Mouse (Mus musculus): ENCODE data around the gene Fhod1. TPM values are rescaled to one million over a fixed set of nuclear protein-coding genes. Genes with fewer than 3 reads are reported as not detected.

Fhod1 gene
- total RNA-seq, 2 experiments from 2014 or later: 2.3 to 3.7 TPM

DNA sequence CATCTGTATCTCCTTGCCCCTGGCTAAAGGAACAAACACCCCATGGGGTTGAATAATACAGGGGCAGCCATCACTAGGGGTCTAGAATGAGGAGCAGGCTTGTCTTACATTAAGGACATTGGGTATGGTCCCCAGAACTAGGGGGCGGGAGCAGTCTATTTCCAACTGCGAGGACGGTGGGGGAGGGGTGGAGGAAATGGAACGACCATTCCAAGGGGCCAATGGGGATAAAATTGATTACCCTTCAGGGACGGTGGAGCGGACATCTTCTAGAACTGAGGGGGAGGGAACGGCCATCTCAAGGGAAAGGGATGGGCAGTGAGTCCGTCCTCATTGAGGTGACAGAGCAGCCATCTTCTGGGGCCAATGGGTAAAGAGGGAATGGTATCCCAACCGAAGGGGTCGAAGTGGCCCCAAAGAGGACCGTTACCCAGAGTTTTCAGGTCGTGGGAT is 22.1 kb downstream of the Fhod1 start:
- no peak for DNase-seq (ENCODE audit: low spot score in 2 of 2)

DNA sequence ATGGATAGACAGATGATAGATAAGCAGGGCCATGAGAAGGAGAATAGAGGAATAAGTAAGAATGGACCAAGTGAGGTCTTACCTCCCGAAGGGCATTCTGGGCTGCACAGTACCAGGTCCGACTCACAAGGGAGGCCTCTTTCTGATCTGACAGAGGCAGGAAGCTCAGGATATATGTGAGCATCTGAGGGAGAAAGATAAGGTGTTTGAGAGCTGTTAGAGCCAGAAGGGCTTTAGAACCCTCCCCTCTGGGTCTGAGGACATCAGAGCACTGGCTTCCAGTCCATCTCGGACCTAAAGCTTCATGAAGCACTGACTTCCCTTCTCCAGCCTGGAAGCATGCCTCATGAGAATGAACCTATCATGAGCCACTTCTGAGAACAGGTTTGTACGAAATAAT is 24.6 kb downstream of the Fhod1 start:
- no peak for DNase-seq (ENCODE audit: low spot score in 2 of 2)
- intact Hi-C loops (cut with DNase I): no loop called here

More for the DNA sequence above, 22.1 kb downstream of the Fhod1 start:
- intact Hi-C loops (cut with DNase I): no loop called here

DNA sequence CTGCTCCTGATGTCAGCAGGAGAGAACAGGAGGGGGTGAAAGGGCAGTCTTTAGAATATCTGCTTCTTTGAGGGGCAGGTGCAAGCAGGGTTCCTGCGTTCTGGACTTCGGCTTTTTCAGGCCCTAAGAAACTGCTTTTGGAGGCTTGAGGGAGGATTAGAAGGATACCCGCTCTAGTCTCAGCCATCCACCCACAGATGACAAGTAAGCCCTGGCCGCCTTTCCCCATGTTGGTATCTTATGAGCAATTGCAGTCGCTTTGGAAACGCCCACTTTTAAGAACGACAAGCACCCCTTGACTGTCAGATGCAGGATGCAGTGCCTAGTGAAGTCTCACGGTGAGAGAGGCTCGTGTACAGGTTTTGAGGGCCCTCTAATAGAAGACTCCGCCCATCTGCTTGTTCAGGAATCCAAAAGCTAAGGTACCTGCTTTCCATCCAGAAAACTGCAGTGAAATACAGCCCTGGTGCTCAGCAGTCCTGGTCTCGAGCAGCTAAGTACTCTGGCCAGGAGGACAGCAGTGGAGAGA is 29.0 kb downstream of the Fhod1 start:
- intact Hi-C loops (cut with DNase I): no loop called here
- DNase-seq (ENCODE audit: low spot score in 2 of 2): no peak

DNA sequence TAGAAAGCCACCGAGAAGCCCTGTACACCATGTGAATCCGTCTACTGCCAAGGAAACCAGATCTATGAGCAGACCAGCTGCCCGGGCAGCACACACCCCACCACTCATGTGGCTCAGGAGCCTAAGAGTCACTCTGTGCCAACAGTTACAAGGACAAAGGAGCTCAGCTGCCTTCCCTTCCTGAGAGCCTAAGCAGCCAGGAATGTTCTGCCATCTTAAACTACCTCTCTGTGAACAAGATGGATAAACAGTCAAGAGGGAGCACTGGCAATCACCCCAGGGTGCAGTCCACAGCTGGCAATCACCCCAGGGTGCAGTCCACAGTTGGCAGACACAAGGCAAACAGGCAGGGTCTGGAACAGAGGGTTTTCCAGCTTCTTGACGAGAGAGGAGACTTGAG is 29.8 kb downstream of the Fhod1 start:
- intact Hi-C loops (cut with DNase I): no loop called here
- DNase-seq (ENCODE audit: low spot score in 2 of 2): no peak

DNA sequence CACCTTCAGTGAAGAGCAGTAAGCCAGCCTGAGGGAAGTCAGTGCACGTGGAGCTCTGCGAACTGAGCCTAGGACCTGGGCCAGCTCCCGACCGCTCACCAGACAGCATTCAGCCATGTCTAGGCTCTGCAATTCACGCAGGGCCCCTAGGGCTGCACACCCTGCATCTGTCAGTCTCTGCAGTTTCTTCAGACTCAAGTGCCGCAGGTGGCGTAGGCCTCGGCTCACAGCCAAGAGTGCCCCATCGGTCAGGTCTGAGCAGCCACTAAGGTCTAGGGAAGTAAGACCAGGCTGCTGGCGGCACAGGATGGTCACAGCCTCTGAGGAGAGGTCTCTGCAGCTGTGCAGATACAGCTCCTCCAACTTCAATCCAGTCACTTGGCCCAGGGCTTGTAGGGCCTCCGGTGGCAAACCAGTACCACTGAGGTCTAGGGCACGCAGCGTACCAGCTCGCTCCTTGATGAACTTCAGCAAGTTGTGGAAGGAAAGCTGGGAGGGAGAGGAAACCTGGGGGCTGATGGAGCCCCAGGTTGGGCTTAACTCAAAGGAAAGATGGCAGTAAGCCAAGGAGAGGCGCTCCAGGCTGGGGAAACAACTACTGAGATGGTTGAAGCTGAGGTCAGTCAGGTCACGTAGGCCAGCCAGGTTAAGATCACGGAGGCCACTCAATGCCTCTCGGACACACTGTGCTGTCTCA is 32.5 kb downstream of the Fhod1 start:
- intact Hi-C loops (cut with DNase I): no loop called here
- no peak for DNase-seq (ENCODE audit: low spot score in 2 of 2)

DNA sequence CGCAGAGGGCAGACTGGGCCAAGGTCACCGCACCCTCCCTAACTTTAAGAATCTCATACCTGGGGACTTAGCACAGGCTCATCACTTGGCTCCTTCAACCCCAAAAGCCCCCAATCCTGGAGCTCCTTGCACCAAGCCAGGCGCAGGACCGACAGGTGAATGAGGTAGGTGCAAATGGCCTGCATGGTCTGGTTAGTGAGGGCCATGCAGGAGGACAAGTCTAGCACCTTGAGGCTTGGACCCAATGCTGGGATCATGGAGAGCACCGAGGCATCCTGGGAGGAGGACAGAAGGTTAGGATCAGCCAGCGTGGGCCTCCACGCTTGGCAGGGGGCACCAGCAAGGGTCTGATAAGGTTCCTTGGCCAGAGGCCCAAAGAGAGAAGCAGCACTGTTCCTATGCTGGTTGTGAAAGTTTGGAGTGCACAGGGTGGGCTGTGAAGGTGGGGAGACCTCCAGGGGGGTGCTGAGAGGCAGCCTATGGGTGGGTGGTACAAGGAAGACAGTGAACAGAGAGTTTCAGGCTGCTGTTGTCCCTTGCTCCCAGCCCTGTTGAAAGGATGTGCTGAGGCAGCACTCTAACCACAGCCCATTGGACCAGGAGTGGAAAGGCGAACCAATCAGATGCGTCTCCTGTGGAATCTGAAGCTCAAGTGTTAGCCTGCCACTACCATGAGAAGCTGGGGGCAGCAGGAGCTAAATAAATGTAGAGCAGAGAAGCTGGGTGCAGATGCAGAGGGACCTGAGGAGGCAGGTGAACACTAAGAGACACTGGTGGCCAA is 33.9 kb downstream of the Fhod1 start:
- intact Hi-C loops (cut with DNase I): no loop called here
- no peak for DNase-seq (ENCODE audit: low spot score in 2 of 2)

DNA sequence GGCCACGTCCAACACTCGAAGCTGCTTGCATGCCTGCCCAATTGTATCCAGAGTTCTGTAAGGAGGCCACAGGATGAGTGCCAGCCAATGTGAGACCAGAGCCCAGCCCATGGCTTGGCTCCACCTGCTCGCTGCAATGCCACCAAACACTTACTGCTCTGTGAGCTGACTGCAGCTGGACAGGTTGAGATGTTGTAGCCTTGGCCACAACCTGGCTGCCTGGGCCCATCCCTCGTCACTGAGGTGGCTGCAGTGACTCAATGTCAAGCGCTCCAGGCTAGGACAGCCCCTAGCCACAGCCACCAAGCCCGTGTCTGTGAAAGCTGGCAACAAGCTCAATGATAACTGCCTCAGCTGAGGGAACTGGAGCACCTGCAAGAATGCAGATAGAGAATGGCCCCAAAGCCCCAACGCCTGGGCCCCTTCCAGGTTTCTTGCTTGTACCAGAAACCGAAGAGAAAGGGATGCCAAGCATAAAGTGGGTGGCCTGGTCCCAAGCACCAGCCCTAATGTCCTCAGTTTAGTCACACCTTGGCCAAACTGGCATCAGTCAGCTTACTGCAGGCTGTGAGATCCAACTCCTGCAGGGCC is 34.8 kb downstream of the Fhod1 start:
- no peak for DNase-seq (ENCODE audit: low spot score in 2 of 2)
- intact Hi-C loops (cut with DNase I): no loop called here

DNA sequence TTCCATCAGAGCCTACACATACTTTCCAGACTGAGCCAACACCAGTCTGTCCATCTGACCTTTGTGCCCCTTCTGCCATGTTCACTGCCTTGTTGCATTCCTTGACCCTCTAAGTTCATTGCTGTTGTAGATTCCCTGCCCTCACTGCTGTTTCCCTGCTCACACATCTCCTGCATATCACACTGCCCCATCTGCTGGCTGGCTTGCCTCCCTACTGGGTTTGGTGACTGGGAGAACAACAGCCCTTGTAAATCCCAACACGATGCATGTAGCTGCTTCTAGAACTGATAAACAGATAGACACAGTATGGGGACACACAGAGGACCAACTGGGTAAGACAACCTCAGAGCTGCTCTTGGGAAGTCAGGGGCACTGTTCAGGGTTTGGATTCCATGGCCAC is 36.0 kb downstream of the Fhod1 start:
- intact Hi-C loops (cut with DNase I): no loop called here

DNA sequence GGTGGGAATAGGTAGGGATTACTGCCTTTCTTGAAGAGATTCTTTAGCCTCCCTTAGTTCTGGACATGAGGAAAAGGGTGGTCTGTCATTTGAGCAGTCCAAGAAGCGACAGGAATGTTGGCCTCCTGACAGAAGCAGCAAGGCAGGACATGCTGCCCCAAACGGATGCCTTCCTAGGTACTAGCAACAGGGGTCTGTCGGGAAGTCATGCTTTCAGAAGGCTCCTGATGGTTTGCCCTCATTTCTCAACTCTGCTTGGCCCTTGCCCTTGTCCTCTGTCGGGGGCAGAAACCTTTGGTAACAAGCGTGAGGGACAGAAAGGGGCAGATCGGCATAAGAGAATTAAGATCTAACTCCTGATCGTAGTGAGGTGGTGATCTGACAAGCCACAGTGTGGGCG is 37.6 kb downstream of the Fhod1 start:
- intact Hi-C loops (cut with DNase I): no loop called here

More for the DNA sequence above, 36.0 kb downstream of the Fhod1 start:
- DNase-seq (ENCODE audit: low spot score in 2 of 2): no peak

DNA sequence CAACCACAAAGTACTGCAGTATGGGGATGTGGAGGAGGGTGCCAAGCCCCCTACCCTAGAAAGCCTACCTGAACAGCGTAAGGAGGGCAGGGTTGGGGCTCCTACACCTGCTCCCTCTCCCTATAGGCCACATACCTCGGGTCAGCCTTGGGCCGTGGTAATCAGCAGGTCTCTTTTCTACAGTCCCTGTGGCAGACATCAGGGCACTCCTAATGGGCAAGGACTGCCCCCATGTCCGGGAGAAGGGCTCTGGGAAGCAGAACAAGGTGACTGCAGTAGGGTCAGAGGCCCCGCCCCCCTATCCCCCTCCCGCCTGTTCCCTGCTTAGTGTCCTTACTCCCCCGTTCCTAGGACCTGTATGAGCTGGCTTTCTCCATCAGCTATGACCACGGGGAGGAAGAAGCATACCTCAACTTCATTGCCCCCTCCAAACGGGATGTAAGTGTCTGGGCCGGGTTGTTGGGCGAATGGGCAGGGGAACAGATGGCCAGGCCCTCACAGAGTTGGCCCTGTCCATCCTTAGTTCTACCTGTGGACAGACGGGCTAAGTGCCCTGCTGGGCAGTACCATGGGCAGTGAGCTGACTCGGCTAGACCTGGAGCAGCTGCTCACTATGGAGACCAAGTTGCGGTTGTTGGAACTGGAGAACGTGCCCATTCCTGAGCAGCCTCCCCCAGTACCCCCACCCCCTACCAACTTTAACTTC is 38.5 kb downstream of the Fhod1 start:
- intact Hi-C loops (cut with DNase I): no loop called here
- DNase-seq (ENCODE audit: low spot score in 2 of 2): no peak

More for the DNA sequence above, 37.6 kb downstream of the Fhod1 start:
- no peak for DNase-seq (ENCODE audit: low spot score in 2 of 2)

DNA sequence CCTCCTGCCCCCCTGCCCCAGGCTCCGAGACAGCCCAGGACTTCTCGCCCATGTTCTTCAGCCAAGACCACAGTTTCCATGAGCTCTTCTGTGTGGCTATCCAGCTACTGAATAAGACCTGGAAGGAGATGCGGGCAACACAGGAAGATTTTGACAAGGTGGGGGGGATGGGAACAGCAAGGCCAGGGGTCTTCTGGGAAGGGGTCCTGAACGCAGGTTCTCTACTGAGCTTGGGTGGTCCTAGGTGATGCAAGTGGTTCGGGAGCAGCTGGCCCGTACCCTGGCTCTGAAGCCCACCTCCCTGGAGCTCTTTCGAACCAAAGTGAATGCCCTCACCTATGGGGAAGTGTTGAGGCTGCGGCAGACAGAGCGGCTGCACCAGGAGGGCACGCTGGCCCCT is 39.3 kb downstream of the Fhod1 start:
- intact Hi-C loops (cut with DNase I): no loop called here
- DNase-seq (ENCODE audit: low spot score in 2 of 2): no peak

DNA sequence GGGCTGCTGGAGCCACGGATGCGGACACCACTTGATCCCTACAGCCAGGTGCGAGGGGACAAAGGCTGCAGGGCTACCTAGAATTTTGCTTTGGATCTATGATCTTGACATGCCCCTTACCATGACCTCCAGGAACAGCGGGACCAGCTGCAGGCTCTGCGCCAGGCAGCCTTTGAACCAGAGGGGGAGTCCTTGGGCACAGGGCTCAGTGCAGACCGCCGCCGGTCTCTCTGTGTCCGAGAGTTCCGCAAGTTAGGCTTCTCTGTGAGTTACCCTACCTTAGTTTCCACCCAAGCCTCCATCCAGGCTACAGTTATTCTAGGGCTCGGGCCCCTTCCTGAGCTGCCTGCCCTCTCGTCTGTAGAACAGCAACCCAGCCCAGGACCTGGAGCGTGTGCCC is 40.1 kb downstream of the Fhod1 start:
- DNase-seq (ENCODE audit: low spot score in 2 of 2): no peak
- intact Hi-C loops (cut with DNase I): no loop called here

DNA sequence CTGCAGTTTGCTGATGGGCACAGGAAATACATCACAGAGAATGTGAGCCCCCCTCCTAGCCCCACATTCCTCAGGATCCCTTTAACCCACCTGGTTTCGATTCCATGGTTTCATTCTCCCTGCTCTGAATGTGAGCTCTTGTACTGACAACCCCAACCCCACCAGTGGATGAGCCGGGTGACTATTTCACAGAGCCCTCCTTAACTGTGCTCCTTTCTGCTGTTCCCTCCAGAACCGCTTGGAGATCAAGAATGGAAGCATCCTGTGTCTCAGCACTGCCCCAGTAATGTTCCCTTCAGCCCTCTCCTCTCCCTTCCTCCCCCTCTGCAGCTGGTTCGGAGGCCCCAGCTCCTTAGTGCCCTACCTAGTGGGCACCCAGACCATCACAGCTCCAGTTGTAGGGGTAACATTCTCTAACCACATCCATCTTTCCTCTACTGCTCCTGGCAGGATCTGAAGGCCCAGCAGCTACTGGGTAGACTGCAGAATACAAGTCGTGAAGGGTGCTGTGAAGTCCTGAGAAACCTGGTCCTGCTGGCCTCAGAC is 41.5 kb downstream of the Fhod1 start:
- no peak for DNase-seq (ENCODE audit: low spot score in 2 of 2)

DNA sequence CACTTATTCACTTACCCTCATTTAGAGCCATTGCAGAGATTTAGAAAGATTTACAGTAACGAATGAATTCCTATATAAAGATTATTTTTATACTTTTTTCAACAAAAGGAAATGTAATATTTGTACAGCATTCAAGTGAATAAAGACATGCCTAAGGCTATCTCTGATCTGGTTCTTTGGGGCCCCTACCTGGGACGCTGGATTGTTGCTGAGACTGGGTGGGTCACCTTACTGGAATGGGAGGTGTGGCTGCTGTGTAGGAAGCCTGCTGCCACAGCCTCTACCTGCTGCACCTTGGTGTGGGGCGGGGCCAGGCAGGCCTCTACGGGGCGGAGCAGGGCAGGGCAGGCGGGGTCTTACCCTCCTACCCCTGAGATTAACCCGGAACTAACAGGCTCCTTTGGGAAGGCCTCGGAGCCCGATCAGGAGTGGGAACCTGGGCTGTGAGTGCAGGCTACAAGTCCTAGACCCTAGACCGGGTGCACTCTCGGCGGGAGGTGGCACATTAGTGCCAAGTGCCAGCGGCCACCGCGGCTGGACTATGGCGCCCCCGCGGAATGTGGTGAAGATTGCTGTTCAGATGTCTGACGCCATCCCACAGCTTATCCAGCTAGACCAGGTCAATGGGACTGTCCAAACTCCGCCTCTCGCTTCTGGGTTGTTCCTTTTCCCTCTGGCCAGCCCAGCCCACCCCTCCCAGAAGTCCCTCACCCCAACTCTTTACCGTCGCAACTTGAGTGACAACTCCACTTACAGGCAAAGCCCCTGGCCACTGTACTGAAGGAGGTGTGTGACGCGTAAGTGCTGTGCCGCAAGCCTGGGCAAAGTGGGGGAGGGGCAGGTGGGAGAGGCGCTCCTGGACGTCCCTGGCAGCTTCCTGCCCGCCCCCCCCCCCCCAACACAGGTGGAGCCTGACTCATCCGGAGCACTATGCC is 42.3 kb downstream of the Fhod1 start, which contains the start of gene Elmo3:
Gene Elmo3, plus strand, starts transcription at position 391 of the 935 bp plus-strand sequence.
- peak; percentile 47 to 60 for DNase-seq (ENCODE audit: low spot score in 2 of 2)
- intact Hi-C loops (cut with DNase I): no loop called here

More for the DNA sequence above, 41.5 kb downstream of the Fhod1 start:
- intact Hi-C loops (cut with DNase I): no loop called here

DNA sequence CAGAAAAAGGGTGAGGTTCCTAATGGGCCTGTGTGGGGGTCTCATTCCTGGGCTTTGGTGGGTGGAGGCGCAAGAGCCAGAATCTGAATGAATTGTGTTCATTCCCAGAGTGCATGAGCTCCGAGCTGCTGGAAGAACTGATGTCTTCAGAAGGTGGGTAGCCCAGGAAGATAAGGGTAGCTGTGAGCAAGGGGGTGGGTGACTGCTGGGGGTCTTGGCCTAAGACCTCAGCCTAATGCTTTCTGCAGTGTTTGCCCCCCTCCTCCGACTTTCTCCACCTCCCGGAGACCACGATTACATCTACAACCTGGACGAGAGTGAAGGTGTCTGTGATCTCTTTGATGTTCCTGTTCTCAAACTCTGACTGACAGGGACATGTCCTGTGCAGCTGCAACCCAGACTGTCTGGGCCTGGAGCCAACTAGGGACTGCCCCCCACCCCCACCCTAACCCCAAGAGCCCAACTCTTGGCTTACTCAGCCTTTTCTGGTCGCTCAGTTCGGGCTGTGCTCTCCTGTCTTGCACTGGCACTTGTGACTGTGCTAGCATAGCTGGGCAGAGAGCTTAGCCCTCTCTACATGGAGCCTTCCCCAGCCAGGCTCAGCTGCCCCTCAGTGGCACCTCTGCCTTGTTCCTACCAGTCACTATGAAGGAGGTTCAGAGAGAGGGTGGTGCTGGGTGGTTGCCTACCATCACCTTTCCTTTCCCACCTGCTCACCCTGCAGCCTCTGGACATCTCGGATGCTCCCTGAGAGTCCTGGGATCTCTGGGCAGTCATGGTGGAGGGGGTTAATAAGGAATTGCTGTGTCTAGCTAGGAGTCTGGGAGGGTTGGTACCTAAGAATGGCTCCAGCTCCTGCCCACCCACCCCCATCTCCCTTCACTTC is 43.2 kb downstream of the Fhod1 start:
- no peak for DNase-seq (ENCODE audit: low spot score in 2 of 2)

DNA sequence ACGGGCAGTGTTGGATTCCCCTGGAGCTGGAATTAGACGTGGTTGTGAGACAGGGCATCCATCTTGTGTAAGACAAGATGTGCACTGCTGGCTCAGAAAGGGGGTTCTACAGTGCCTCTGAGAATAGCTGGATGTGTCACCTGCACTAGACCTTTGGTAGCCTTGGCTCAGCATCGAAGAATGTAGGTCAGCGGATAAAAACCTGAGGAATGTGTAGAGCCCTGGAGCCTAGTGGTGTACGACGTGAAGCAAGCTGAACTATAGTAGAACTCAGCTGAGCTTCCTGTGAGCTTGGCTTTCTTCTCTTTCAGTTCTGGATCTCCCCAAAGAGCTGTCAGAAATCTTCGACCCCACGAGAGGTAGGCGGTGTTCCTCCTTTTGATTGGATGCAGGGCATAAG is 43.9 kb downstream of the Fhod1 start:
- intact Hi-C loops (cut with DNase I): no loop called here
- DNase-seq (ENCODE audit: low spot score in 2 of 2): no peak

More for the DNA sequence above, 43.2 kb downstream of the Fhod1 start:
- intact Hi-C loops (cut with DNase I): no loop called here

DNA sequence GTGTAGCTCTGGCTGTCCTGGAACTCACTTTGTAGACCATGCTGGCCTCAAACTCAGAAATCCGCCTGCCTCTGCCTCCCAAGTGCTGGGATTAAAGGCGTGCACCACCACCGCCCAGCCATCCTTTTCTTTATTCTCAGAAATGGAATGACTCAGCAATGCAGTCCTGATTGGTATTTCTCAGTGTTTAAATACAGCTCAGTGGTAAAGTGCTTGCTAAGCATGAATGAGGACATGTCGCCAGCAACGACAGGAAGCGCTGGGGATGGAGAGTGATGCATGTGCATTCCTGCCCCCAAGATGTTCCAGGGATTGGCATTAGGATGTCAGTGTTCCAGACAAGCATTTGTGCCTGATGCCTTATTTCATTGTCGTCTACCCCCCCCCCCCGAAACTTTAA is 44.4 kb downstream of the Fhod1 start:
- DNase-seq (ENCODE audit: low spot score in 2 of 2): no peak
- intact Hi-C loops (cut with DNase I): no loop called here

Measured in left cerebral cortex, postnatal 36 days (tissue).